Mouse (Mus musculus) megakaryocyte, embryonic 14.5 days (primary cell): ENCODE data around the gene Rrp9. TPM values are rescaled to one million over a fixed set of nuclear protein-coding genes. Genes with fewer than 3 reads are reported as not detected.
A peak's percentile ranks its signal among the peaks of the same experiment; 100 is the strongest.
"Not testable (repeated sequence)": the region's sequence is repeated elsewhere in the genome, so short reads cannot be mapped to it uniquely, and the experiment has no call there.

Source experiments
- H3K27me3 ChIP-seq: replicated peaks from 2 replicates; pipeline ENCODE3; 2012; ENCODE audit warnings: inconsistent platforms
- H3K36me3 ChIP-seq: replicated peaks from 2 replicates; pipeline ENCODE3; 2012; ENCODE audit warnings: low read length, inconsistent platforms, mixed read lengths
- H3K4me1 ChIP-seq: 2 replicates; pipeline ENCODE4 v1.6.1; 2012; ENCODE audit warnings: inconsistent platforms
- H3K4me3 ChIP-seq: replicated peaks from 2 replicates; pipeline ENCODE3; 2012; ENCODE audit warnings: moderate library complexity, mild to moderate bottlenecking, inconsistent platforms
- H3K9me3 ChIP-seq: 2 replicates; pipeline ENCODE4 v1.6.1; 2012; ENCODE audit warnings: inconsistent platforms
- FLI1 ChIP-seq: IDR thresholded peaks from 2 replicates; pipeline ENCODE4 v1.6.1; 2012; ENCODE audit warnings: low read length, inconsistent platforms, mixed read lengths
- GATA1 ChIP-seq: IDR thresholded peaks from 3 replicates; pipeline ENCODE4 v1.6.1; 2012; ENCODE audit warnings: mixed read lengths, low read length, inconsistent platforms, borderline replicate concordance
- polyA plus RNA-seq: library from polyadenylated mRNA; stranded (reverse); fragments of >175 nt; gene quantifications from 2 replicates; pipeline ENCODE4 v1.2.3, GENCODE M21; 2012; ENCODE audit warnings: low replicate concordance; ENCODE audit not compliant: insufficient read depth

The Rrp9 gene
- polyA plus RNA-seq, 1 experiment = 198 TPM

GRCm38 (mm10) chr9:106481676-106482075 lies 5.9 kb downstream of the Rrp9 start:
- Histone ChIP-seq H3K4me1 (peaks cover 26% of the 10 kb centered on the region), H3K9me3 (no peaks in the 10 kb centered on the region), H3K27me3 (no peaks in the 10 kb centered on the region), H3K4me3 (no peak overlapping the region), H3K36me3 (peaks cover 65% of the 10 kb centered on the region)
- TF ChIP-seq GATA1 (no peak), FLI1 (no peak)

DNA sequence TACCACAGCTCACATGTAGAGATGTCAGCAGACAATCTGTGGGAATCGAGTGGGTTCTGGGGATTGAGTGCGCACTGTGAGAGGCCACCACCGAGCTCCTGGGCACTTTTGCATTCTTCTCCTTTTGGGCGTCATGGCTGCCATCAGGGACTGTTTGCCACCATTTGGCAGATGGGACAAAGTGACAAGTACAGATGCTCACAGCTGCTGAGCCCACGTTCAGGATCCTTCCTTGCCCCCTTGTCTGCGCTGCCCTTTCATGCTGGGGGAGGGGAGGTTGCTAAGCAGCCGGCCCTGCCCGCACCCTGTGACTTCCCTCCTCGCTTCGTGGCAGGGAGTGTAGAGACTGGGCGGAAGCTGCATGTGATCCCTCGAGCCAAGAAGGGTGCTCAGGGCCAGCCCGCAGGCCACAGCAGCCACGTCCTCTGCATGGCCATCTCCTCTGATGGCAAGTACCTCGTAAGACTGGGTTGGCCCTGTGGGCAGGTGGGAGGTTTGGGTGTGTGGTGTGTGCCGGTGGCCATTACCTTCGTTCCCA lies 6.9 kb downstream of the Rrp9 start:
- no peak for TF ChIP-seq GATA1
- no peak for TF ChIP-seq FLI1
- peaks cover 23% of the 10 kb centered on the region for H3K4me1 ChIP-seq
- H3K9me3 ChIP-seq = no peaks in the 10 kb centered on the region
- H3K36me3 ChIP-seq = peaks cover 65% of the 10 kb centered on the region
- H3K4me3 ChIP-seq = no peak overlapping the region
- H3K27me3 ChIP-seq = no peaks in the 10 kb centered on the region

- TF ChIP-seq FLI1 = no peak
- no peak for TF ChIP-seq GATA1
- Histone ChIP-seq H3K4me3 (no peak overlapping the region), H3K4me1 (peaks cover 18% of the 10 kb centered on the region), H3K9me3 (no peaks in the 10 kb centered on the region), H3K27me3 (no peaks in the 10 kb centered on the region), H3K36me3 (peaks cover 65% of the 10 kb centered on the region)
These were observed 7.4 kb downstream of the Rrp9 start for GRCm38 (mm10) chr9:106483136-106483535.

DNA sequence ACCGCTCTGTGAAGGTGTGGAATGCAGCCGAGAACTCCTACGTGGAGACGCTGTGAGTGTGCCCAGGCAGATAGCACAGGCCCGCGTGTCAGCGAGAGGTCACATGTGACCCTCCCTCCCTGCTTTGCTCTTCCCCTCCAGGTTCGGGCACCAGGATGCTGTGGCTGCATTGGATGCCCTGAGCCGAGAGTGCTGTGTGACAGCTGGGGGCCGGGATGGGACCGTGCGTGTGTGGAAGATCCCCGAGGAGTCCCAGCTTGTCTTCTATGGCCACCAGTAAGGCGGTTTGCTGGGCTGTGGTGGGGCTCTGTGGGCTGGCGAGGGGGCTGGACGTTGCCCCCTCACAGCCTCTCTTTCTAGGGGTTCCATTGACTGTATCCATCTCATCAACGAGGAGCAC lies 7.8 kb downstream of the Rrp9 start:
- H3K4me1 ChIP-seq = peaks cover 16% of the 10 kb centered on the region
- H3K9me3 ChIP-seq = no peaks in the 10 kb centered on the region
- H3K27me3 ChIP-seq = no peaks in the 10 kb centered on the region
- peaks cover 65% of the 10 kb centered on the region for H3K36me3 ChIP-seq
- no peak overlapping the region for H3K4me3 ChIP-seq
- TF ChIP-seq FLI1 (no peak), GATA1 (no peak)

- Histone ChIP-seq H3K9me3 (no peaks in the 10 kb centered on the region), H3K27me3 (no peaks in the 10 kb centered on the region), H3K4me1 (peaks cover 14% of the 10 kb centered on the region), H3K4me3 (no peak overlapping the region), H3K36me3 (peaks cover 64% of the 10 kb centered on the region)
- TF ChIP-seq GATA1 (no peak), FLI1 (no peak)
These were observed 9.3 kb downstream of the Rrp9 start for GRCm38 (mm10) chr9:106485076-106485475.

GRCm38 (mm10) chr9:106487602-106488001 lies 11.8 kb downstream of the Rrp9 start:
- not testable (repeated sequence) for H3K4me1 ChIP-seq, H3K9me3 ChIP-seq, H3K4me3 ChIP-seq, H3K27me3 ChIP-seq
- peaks cover 46% of the 10 kb centered on the region for H3K36me3 ChIP-seq

GRCm38 (mm10) chr9:106499667-106500066 lies 23.9 kb downstream of the Rrp9 start, which contains the start of gene Iqcf1:
Gene Iqcf1 (plus strand): TSS chr9:106499967.
- Histone ChIP-seq H3K4me3 (peak within 1 kb of the TSS; percentile 4), H3K36me3 (no peaks in the 10 kb centered on the region), H3K27me3 (peaks cover 19% of the 10 kb centered on the region), H3K9me3 (peaks cover 5% of the 10 kb centered on the region), H3K4me1 (no peaks in the 10 kb centered on the region)
- TF ChIP-seq FLI1 = no peak
- no peak for TF ChIP-seq GATA1

GRCm38 (mm10) chr9:106501846-106502245 lies 26.1 kb downstream of the Rrp9 start:
- Histone ChIP-seq H3K4me3 (peak overlapping the region; percentile 4), H3K36me3 (no peaks in the 10 kb centered on the region), H3K27me3 (peaks cover 25% of the 10 kb centered on the region), H3K9me3 (peaks cover 5% of the 10 kb centered on the region), H3K4me1 (no peaks in the 10 kb centered on the region)
- TF ChIP-seq FLI1 (no peak), GATA1 (no peak)

DNA sequence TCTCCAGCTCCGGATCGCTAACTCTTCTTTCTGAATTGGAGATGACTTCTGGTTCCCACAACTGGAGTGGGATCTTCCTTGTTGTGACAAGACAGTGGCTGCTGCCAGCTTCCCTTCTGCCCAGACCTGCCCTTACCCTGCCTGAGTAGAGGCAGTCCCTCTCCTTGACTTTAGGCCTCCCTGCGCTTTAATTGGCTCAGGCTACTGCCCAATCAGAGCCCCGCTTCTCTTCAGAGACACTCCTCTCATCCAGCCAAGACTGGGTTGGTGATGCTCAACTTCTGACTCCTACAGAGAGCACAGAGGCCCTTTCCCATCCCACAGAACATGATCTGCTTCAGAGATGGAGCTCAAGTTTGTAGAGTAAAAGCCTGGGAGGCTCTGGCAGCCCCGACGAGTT lies 28.5 kb downstream of the Rrp9 start:
- peaks cover 5% of the 10 kb centered on the region for H3K9me3 ChIP-seq
- H3K4me1 ChIP-seq = no peaks in the 10 kb centered on the region
- H3K4me3 ChIP-seq = no peak overlapping the region
- TF ChIP-seq GATA1 (no peak), FLI1 (no peak)
- no peaks in the 10 kb centered on the region for H3K36me3 ChIP-seq
- H3K27me3 ChIP-seq = peaks cover 30% of the 10 kb centered on the region

GRCm38 (mm10) chr9:106509356-106509755 lies 33.6 kb downstream of the Rrp9 start:
- TF ChIP-seq GATA1 = no peak
- TF ChIP-seq FLI1 = no peak
- Histone ChIP-seq H3K9me3 (no peaks in the 10 kb centered on the region), H3K4me3 (no peak overlapping the region), H3K36me3 (no peaks in the 10 kb centered on the region), H3K4me1 (peaks cover 28% of the 10 kb centered on the region), H3K27me3 (peaks cover 12% of the 10 kb centered on the region)

DNA sequence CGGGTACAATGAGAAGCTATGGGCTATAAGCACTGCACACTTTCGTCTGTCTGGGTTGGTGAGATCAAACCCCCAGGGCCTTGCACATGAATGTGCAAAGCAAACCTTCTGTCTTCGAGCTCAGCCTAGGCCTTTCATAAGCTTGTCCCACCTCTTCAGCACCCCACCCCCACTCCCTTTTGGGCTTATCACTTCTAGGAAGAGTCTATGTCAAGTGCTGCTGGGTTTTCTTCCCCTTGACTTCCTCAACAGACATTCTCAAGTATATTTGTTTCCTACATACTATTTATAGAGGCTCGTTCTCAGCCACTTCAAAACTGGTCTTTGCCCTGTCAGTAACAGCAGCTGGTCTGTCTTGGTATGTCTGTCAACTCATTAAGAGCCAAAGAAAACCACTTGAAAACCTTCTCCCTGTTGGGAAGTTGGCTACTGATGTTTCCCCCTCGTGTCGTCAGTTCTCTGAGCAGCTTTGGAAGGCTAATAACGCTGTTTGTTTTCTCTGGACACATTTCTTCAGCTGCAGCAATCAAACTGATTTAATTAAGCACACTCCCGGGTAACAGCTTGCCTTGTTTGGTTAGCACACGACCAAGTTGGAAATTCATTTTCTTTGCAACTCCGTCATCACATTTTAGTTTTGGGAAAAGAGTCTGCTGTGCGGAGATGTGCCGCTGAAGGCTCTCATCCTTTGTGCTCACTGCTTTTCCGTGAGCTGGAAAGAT lies 37.1 kb downstream of the Rrp9 start:
- peaks cover 3% of the 10 kb centered on the region for H3K36me3 ChIP-seq
- peaks cover 48% of the 10 kb centered on the region for H3K4me1 ChIP-seq
- H3K27me3 ChIP-seq = peaks cover 6% of the 10 kb centered on the region
- peak overlapping the region; percentile 79 for H3K4me3 ChIP-seq
- no peaks in the 10 kb centered on the region for H3K9me3 ChIP-seq
- TF ChIP-seq GATA1 = no peak
- TF ChIP-seq FLI1 = no peak
